Mouse (Mus musculus) mouse trophoblast stem cell (cell line): ENCODE measurements around the gene Dbn1.

Experiments used
- in situ Hi-C, 2 experiments: fragments of 300-500 bp; cut with MseI, MboI; formaldehyde crosslinking; loops; 2 replicates in 1 of 2; 3 replicates in 1 of 2; pipeline ENCODE4 v1.15.1; 2025

Gene Dbn1

DNA sequence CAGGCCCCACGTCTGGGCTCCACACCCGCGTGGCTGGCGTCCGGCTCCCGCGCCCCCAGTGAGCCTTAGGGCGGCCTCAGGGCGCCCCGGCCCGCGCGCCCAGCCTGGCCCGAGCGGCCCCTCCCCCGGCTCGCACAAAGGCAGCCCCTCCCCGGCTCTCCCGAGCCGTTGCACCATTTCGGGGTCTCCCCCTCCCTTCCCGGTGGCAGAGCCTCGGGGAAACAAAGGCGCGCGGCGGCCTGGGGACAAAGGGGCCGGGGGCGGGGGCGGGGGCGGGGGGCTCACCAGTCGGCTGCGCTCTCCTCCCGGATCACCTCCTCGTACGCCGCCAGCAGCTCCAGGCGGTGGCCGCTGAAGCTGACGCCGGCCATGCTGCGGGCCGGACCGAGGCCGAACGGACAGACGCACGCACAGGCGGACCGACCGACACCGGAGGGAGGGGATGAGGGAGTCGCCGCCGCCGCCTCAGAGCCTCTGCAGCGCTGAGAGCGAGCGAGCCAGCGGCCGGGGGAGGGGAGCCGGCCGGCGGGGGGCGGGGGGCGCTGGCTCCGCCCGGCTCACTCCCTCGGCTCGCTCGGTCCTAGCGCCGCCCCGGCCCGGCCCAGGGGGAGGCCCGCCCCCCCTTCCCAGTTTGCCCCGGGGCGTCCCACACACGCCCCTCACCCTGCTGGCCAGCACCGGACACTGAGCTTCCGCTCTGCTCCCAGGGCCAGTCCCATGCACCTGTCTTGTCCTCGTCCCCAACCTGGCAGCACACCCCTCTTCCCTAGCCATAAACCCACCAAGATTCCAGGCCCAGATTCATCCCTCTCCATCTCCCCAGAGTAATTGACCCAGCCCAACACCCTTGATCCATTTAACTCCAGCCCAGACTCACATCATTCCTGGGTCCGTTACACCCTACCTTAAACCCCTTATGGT, at the start of gene Dbn1:
TSS of gene Dbn1 (minus strand) at position 534 of the 921 bp plus-strand sequence.
- in situ Hi-C loops: no loop called here

- in situ Hi-C loops: no loop called here
These were observed 48.6 kb upstream of the Dbn1 start, which contains the start of gene Ddx41 for GRCm38 (mm10) chr13:55536194-55537175. TSS of gene Ddx41 (minus strand) at chr13:55536658.

GRCm38 (mm10) chr13:55535796-55536193, 47.9 kb upstream of the Dbn1 start:
- in situ Hi-C loops: no loop called here

DNA sequence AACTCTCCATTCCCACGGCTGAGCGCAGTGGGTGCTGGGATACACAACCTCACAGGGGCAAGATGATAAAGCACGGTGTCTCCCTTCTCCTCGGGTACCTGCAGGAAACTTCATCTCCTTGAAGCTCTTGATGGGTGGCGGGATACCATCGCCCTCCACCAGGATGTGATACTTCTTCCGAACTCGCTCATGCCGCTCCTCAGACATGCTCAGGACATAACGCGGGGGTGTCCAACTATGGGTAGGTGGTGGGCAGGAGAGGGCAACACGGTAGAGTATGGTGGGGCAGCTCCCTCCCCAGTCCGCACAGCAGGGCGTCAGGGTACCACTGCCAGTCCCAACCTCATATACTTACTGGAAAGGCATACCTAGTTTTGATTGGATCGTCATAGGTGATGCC, 47.3 kb upstream of the Dbn1 start:
- in situ Hi-C loops: no loop called here

GRCm38 (mm10) chr13:55529198-55529915, 41.4 kb upstream of the Dbn1 start, which contains the start of gene Dok3:
TSS of gene Dok3 (minus strand) at chr13:55529296.
- in situ Hi-C loops: no loop called here

DNA sequence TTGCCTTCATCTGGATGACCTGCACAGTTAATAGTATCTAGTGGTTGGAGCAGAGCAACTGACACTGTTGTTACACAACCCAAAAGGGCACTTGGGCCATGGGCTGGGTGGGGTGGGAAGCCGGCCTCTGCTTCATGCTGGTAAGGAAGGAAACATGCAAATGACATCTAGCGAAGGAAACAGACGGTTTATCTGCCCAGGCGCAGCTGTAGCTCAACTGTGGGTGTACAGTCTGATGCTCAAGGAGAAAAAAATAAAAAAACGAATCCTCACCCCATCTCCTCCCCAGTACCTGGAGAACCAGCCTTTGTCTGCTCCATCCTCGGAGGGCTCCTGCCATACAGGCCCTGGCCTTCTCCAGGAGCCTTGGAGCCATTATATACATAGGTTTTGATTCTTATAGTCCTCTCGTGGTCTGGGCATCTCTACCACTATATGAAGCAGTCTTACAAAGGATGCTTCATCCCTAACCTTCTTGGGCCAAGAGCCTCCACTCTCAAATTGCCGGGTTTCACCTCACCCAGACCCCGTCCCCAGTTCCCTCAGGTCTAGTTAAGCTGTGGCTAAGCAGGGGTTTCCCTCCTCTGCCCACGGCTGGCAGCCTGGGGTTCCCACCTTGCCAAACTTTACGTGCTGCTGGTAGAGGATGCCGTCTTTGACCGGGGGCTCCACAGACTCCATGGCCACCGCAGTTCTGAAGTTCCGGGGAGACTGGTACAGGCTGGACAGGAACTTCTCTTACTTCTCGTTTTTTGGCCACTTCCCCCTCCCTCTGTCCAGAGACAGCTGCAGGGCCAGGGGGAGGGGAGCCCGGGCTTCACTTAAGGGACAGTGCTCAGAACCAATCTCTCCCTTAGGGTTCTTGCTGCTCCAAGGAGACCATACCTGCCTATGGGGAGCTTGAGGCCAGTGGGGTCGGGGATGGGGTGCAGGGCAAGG, 40.2 kb upstream of the Dbn1 start:
- in situ Hi-C loops: no loop called here

DNA sequence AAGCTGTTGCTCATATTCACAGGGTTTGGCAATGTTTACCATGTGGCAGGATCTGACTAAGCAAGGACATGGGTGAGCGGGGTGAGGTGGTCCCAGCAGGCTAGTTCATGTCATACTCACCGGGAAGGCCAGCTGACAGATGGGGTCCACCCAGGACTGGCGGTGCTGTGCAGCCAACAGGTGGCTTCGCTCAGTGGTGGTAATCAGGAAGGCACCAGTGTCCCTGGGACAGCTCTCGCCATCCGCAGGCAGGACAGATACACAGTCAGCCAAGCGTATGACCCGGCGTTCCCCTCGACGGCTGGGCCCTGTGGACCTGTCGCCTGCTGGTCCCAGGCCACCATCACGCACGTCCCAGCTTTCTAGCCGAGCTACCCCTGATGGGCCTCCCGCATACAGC, 39.3 kb upstream of the Dbn1 start:
- in situ Hi-C loops: no loop called here

DNA sequence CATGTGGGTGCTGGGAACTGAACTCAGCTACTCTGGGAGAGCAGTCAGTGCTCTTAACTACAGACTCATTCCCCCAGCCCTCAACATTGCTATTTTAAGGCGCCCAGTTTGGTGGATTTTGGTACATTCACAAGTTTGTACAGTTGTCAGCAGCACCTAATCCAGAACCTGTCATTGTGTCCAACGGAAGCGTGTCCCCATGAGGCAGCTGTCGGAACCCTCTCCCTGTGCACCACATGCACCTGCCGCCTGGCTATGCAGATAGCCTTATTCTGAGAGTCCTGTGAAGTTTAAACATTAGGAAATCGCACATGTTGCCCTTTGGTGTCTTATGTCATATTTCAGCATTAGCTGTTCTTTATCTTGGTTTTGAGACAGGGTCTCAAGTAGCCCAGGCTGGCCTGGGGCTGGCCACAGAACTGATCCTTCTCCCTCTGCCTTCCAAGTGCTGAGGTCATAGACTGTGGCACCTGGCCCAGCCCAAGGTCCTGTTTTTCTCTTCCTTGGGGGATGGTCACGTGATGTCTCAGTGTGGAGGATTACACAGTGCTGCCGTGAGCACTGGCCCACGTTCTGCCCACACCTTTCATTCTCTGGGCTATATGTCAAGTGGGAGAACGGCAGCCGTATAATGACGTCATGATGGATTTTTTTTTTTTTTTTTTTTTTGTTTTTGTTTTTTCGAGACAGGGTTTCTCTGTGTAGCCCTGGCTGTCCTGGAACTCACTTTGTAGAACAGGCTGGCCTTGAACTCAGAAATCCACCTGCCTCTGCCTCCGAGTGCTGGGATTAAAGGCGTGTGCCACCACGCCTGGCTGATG, 38.0 kb upstream of the Dbn1 start:
- in situ Hi-C loops: no loop called here

GRCm38 (mm10) chr13:55523951-55524600, 36.2 kb upstream of the Dbn1 start:
- in situ Hi-C loops: loop anchor here in 1 of 2 experiments (5.0 kb wide), 1 partner anchor 47 kb away; no protein-coding TSS in a partner anchor

GRCm38 (mm10) chr13:55523278-55523677, 35.4 kb upstream of the Dbn1 start:
- in situ Hi-C loops: loop anchor here in 1 of 2 experiments (5.0 kb wide), 1 partner anchor 46 kb away; no protein-coding TSS in a partner anchor

DNA sequence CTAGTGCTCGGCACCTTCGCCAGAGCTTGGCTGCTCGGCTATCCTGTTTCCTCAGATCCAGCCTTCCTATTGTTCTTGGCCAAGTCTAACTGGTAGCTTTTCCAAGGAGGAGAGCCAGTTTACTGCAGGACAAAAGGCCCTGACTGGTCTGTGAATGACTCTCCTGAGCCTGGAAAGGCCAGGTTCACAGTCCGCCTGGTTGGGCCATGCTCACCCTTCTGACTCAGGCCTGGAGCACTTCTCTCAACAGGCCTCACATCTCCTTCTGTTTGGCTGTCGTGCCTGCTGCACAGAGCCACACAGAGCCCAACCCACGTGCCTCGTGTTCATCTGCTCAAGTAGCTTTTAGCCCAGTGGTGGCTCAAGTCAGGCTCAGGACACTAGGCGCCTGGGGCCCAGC, 34.8 kb upstream of the Dbn1 start:
- in situ Hi-C loops: loop anchor here in 1 of 2 experiments (5.0 kb wide), 1 partner anchor 45 kb away; no protein-coding TSS in a partner anchor

GRCm38 (mm10) chr13:55519606-55520005, 31.7 kb upstream of the Dbn1 start:
- in situ Hi-C loops: loop anchor here (5.0 kb wide), 1 partner anchor 42 kb away; no protein-coding TSS in a partner anchor

GRCm38 (mm10) chr13:55516955-55517354, 29.0 kb upstream of the Dbn1 start:
- in situ Hi-C loops: loop anchor here in 1 of 2 experiments (5.0 kb wide), 1 partner anchor 40 kb away; no protein-coding TSS in a partner anchor

- in situ Hi-C loops: no loop called here
These were observed 25.9 kb upstream of the Dbn1 start for GRCm38 (mm10) chr13:55513828-55514227.

- in situ Hi-C loops: no loop called here
These were observed 25.3 kb upstream of the Dbn1 start, which contains the start of gene Pdlim7 for GRCm38 (mm10) chr13:55513111-55513748. TSS of gene Pdlim7 (minus strand) at chr13:55513676.

DNA sequence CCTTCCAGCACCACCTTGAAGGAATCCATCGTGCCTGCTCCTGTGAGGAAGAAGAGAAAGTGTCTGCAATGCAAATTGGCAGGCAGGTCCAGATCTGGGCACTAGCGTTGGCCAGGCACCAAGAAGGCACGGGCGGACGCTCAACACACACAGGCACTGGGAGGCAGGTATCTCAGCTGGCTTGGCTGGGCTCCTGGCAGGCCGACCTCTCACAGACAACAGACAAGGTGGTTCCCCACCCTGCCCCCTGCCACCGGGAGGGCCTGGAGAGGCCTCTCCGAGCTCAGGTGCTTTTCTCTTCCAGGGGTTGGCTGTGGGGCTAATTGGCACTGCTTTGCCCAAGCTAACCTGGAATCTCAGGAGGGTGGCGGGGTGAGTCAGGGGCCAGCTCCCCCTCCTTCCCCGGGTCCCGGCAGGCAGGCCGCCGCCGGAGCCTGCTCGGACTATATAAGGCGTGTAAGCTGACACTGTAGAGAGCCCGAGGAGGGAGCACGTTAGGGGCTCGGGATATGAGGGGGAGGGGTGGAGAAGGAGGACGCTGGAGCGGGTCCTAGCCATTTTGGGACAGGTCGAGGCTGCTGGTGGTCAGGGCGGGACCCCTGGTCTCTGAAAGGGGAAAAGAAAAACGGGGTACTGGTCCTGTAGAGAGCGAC, 24.6 kb upstream of the Dbn1 start:
- in situ Hi-C loops: no loop called here

DNA sequence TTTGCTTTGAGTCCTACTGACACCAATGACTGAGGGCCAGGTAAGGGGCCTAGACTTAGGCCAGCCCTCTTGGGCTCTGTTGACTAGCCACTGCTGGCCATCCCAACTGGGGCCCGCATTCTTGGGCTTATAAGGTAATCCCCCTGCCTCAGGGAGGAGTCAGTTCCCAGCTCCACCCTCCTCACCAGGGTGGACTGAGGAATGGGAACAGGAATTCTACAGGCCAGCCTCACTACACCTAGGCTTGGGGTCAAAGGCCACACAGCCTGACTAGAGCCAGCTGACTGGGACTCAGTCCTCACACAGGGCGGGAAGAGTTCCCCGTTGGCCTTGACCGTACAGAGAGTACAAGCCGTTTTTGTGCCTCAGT, 23.6 kb upstream of the Dbn1 start:
- in situ Hi-C loops: no loop called here
